Mouse (Mus musculus) midbrain, postnatal 0 days (tissue): ENCODE measurements around the gene Cd274. TPM values are rescaled to one million over a fixed set of nuclear protein-coding genes. Genes with fewer than 3 reads are reported as not detected.
A peak's percentile ranks its signal among the peaks of the same experiment; 100 is the strongest.

Experiments used
- ATAC-seq: fragments of 200-750 bp; cut with Nextera tagmentation; 2 replicates; pipeline ENCODE4 v1.8.0; 2017; ENCODE audit warnings: moderate number of reproducible peaks, mild to moderate bottlenecking, moderate TSS enrichment, moderate library complexity; ENCODE audit not compliant: low FRiP score
- DNase-seq: peaks from one replicate; pipeline ENCODE4 v3.0.0-alpha.2; 2015; ENCODE audit warnings: low spot score
- H3K27ac ChIP-seq: fragments of 300-500 bp; sonication (generic); 2 replicates; pipeline ENCODE4 v1.5.1; 2014; ENCODE audit warnings: low read depth, mild to moderate bottlenecking, low read length, mixed read lengths
- H3K27me3 ChIP-seq: fragments of 300-500 bp; sonication (generic); 2 replicates; pipeline ENCODE4 v1.6.1; 2014; ENCODE audit warnings: low read length, control low read depth, mixed read lengths; ENCODE audit not compliant: insufficient read depth
- H3K36me3 ChIP-seq: fragments of 300-500 bp; sonication (generic); 2 replicates; pipeline ENCODE4 v1.6.1; 2014; ENCODE audit warnings: low read length, control low read depth, mixed read lengths; ENCODE audit not compliant: insufficient read depth
- H3K4me1 ChIP-seq: fragments of 300-500 bp; sonication (generic); 2 replicates; pipeline ENCODE4 v1.6.1; 2014; ENCODE audit warnings: mild to moderate bottlenecking, control low read depth, antibody characterized with exemption, low read length, mixed read lengths; ENCODE audit not compliant: insufficient read depth
- H3K4me2 ChIP-seq: fragments of 300-500 bp; sonication (generic); 2 replicates; pipeline ENCODE4 v1.6.1; 2014; ENCODE audit warnings: low read depth, mild to moderate bottlenecking, low read length, mixed read lengths; ENCODE audit not compliant: poor library complexity, severe bottlenecking
- H3K4me3 ChIP-seq: fragments of 300-500 bp; sonication (generic); 2 replicates; pipeline ENCODE4 v1.5.1; 2014; ENCODE audit warnings: low read depth, mild to moderate bottlenecking, low read length, moderate library complexity
- H3K9ac ChIP-seq: fragments of 300-500 bp; sonication (generic); replicated peaks from 2 replicates; pipeline ENCODE4 v1.6.1; 2014; ENCODE audit warnings: mild to moderate bottlenecking, low read length, moderate library complexity, mixed read lengths; ENCODE audit not compliant: poor library complexity, severe bottlenecking
- H3K9me3 ChIP-seq: fragments of 300-500 bp; sonication (generic); 2 replicates; pipeline ENCODE4 v1.6.1; 2016; ENCODE audit warnings: low read length, control low read depth
- CTCF ChIP-seq: IDR thresholded peaks from 2 replicates; pipeline ENCODE4 v1.5.1; 2016; ENCODE audit warnings: antibody characterized with exemption, mild to moderate bottlenecking
- WGBS: fragments of 180-500 bp; shearing (Covaris S2); extraction: QIAGEN DNeasy Blood & Tissue Kit; methylation state at CpG from one replicate; pipeline ENCODE4 v1.1.7; 2014; 5-methylcytosine and 5-hydroxymethylcytosine counted together
- polyA plus RNA-seq: library from polyadenylated mRNA; unstranded; fragments of >200 nt; fragmentation: Nextera tagmentation; extraction: Ambion mirVana; gene quantifications from 2 replicates; pipeline ENCODE4 v1.2.1, GENCODE M21; 2015
- total RNA-seq: library from RNA; depleted of rRNA; stranded (reverse); fragments of >200 nt; gene quantifications from 2 replicates; pipeline ENCODE4 v1.2.3, GENCODE M21; 2014

Gene Cd274
- total and polyA plus RNA-seq, 2 experiments from 2014 or later, result 0.22 to 0.38 TPM

DNA sequence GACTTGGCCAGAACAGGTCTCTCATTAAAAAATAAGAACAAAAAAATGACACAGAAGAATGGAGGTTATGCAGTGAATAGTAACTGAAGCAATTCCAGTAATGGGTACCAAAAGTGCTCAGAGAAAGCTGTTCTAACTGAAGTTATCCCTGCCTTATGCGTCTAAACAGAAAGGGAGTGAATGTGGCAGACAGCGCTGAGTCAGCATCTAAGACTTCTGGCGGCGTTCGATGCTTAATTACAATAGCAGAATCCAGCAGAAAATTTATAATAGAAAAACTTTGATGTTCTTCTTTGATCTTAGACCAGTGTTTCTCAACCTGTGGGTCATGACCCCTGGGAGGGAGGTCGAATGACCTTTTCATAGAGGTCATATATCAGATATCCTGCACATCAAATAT lies 21.6 kb upstream of the Cd274 start:
- Histone ChIP-seq H3K36me3 (peaks cover 5% of the 10 kb centered on the region), H3K4me1 (no peaks in the 10 kb centered on the region), H3K4me3 (no peak overlapping the region), H3K27ac (no peak overlapping the region), H3K9me3 (no peaks in the 10 kb centered on the region), H3K27me3 (no peaks in the 10 kb centered on the region), H3K4me2 (no peak overlapping the region), H3K9ac (no peak overlapping the region)
- 77% methylated on average over 6 of the region's 6 CpGs for WGBS
- DNase-seq (no peak), ATAC-seq (no peak)
- no peak for TF ChIP-seq CTCF

DNA sequence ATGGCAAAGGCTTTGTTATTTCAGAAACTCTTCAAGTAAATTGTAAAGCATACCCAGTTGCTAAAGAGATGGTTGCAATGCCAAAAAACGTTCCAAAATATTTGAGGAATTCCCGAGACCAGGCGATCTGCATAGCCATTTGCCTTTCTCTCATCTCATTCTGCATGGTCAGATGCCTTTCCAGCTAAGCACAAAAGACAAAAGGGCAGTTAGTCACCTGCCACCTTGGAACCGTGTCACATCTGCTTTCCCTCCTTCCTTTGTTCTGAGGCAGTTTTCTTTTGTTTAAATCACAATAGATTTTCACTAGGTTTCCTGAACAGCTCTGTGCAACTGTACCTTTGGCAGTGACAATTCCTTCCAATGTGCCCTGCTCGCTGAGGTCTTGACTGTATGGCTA lies 16.3 kb upstream of the Cd274 start:
- no peak overlapping the region for H3K27ac ChIP-seq
- WGBS, result 47% methylated on average over 5 of the region's 5 CpGs
- no peak for ATAC-seq
- H3K4me2 ChIP-seq, result no peak overlapping the region
- no peaks in the 10 kb centered on the region for H3K9me3 ChIP-seq
- H3K4me1 ChIP-seq, result no peaks in the 10 kb centered on the region
- no peaks in the 10 kb centered on the region for H3K27me3 ChIP-seq
- H3K4me3 ChIP-seq, result no peak overlapping the region
- DNase-seq, result no peak
- peaks cover 5% of the 10 kb centered on the region for H3K36me3 ChIP-seq
- no peak overlapping the region for H3K9ac ChIP-seq
- no peak for TF ChIP-seq CTCF

DNA sequence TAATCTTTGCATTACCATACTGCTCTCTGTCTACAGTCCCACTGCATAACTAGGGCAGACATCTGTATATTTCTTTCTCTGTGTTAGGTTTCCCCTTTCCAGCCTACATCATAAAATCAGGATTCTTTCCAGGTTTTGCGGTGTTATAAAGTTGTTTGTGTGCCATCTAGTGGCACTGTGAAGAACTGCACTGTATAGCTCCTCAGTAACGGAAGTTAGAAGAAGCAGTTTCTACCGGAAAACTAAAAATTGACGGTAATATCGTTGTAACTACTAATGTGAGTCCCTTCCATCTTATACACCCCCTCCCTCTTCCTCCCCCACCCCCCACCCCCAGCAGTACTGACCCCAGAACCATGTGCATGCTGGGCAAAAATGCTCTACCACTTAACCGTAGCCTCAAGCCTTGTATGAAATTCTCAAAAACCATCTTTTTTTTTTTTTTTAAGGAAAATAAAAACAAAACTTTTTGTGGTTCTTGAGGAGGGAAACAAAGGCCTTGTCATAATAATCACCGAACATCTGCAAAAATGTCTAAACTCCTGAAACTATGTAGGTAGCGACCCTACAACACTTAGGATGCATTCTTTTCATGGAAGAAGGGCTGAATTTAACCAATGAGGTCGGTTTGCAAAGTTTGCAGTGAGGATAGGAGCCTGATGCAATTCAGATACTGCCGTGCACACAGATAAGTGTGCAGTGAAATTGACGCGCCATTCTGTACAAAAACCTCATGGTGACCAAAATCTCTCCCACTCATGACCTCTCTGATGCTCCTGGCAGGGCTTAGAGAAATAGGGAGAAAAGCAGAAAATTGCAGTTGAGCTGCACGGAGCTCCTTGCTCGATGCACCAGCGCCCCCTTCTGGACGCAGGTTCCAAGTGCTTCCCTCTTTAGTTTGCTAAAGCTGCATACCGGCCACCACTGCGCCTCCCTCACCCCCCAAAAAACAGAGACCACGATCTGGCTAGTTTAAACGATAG lies 12.1 kb upstream of the Cd274 start:
- H3K4me2 ChIP-seq, result peak overlapping the region; percentile 32
- peaks cover 7% of the 10 kb centered on the region for H3K36me3 ChIP-seq
- DNase-seq (peak; percentile 87), ATAC-seq (peak; percentile 76)
- no peaks in the 10 kb centered on the region for H3K27me3 ChIP-seq
- peak; percentile 90 for TF ChIP-seq CTCF
- no peak overlapping the region for H3K4me3 ChIP-seq
- H3K4me1 ChIP-seq, result no peaks in the 10 kb centered on the region
- H3K9ac ChIP-seq, result no peak overlapping the region
- no peak overlapping the region for H3K27ac ChIP-seq
- no peaks in the 10 kb centered on the region for H3K9me3 ChIP-seq
- WGBS, result 4% methylated on average over 20 of the region's 20 CpGs

DNA sequence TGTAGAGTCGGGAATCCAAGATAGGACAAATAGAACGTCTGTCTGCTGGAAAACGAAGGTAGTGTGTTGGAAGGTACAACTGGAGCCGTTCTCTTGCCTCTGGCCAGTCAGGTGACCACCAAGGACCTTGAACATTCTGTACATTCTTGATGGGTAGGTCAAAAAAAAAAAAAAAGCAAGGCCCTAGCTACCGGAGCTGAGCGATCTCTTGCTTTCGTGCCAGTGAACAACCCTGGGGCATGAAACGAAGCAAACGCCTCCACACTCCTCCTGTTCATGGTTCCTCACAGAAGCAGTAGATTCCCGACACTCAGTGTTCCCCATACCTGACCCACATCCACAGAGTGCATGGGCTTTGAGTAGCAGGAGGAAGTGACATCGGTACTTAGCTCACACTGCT lies 11.0 kb upstream of the Cd274 start:
- Histone ChIP-seq H3K4me1 (peaks cover 8% of the 10 kb centered on the region; the same call in 1 of the 2 replicates), H3K9ac (no peak overlapping the region), H3K36me3 (0 out of 2 replicates have a peak, but pooled peaks cover 6% of the 10 kb centered on the region), H3K27ac (no peak overlapping the region), H3K9me3 (no peaks in the 10 kb centered on the region), H3K27me3 (no peaks in the 10 kb centered on the region), H3K4me2 (no peak overlapping the region), H3K4me3 (no peak overlapping the region)
- 89% methylated on average over 11 of the region's 11 CpGs for WGBS
- ATAC-seq, result no peak
- no peak for TF ChIP-seq CTCF
- DNase-seq, result no peak

- WGBS, result 90% methylated on average over 5 of the region's 5 CpGs
- Histone ChIP-seq H3K36me3 (0 out of 2 replicates have a peak, but pooled peaks cover 6% of the 10 kb centered on the region), H3K27me3 (no peaks in the 10 kb centered on the region), H3K4me1 (peaks cover 9% of the 10 kb centered on the region), H3K4me2 (no peak overlapping the region), H3K4me3 (no peak overlapping the region), H3K9ac (no peak overlapping the region), H3K9me3 (no peaks in the 10 kb centered on the region), H3K27ac (no peak overlapping the region)
- no peak for DNase-seq
- TF ChIP-seq CTCF, result no peak
- ATAC-seq, result no peak
Observed at GRCm38 (mm10) chr19:29360251-29360650, 7.0 kb upstream of the Cd274 start.

- 2% methylated on average over 33 of the region's 33 CpGs for WGBS
- no peak for TF ChIP-seq CTCF
- H3K36me3 ChIP-seq, result 0 out of 2 replicates have a peak, but pooled peaks cover 6% of the 10 kb centered on the region
- ATAC-seq (peak; percentile 99), DNase-seq (peak; percentile 97)
- H3K27me3 ChIP-seq, result no peaks in the 10 kb centered on the region
- peaks cover 9% of the 10 kb centered on the region for H3K4me1 ChIP-seq
- peak overlapping the region; percentile 76 for H3K9ac ChIP-seq
- peak overlapping the region; percentile 69 for H3K4me3 ChIP-seq
- H3K27ac ChIP-seq, result peak overlapping the region; percentile 71
- H3K4me2 ChIP-seq, result peak overlapping the region; percentile 75
- H3K9me3 ChIP-seq, result no peaks in the 10 kb centered on the region
Observed at GRCm38 (mm10) chr19:29361468-29362130, 5.7 kb upstream of the Cd274 start.
